Mouse (Mus musculus): ENCODE data around the gene Kmt2c. TPM values are rescaled to one million over a fixed set of nuclear protein-coding genes. Genes with fewer than 3 reads are reported as not detected.

The Kmt2c gene
- polyA plus RNA-seq (2015; fragmentation: Nextera tagmentation; extraction: Ambion mirVana) = 10.0 and 13.0 TPM in 2 replicates

DNA sequence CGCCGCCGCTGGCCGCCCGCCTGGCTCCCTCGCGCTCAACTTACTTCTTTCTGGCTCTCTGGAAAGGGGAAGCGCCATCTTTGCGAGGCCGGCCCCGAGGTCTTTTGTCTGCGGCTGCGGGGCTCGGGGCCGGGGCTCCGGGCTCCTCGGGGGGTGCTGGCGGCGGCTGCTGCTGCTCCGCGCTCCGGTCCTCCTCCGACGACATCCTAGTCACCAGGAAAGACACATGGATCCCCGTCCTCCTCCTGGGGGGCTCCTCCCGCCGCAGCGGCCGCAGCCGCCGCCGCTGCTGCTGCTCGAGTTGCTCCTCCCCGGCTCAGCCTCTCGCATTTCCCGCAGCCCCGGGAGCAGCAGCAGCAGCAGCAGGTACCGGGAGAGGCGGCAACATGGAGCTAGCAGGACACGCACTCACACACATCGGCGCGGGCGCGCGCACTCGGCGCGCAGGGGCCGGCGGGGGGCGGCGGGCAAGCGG lies at the start of gene Kmt2c:
Gene Kmt2c, minus strand, starts transcription at position 438 of the 475 bp plus-strand sequence.
- H3K27me3 ChIP-seq (ENCODE audit: insufficient read depth, low read length) = no peaks in the 10 kb centered on the region
- under 1% methylated on average over 46 of the region's 54 CpGs for WGBS
- ATAC-seq (ENCODE audit: low FRiP score, low TSS enrichment) = no peak; the same call in 1 of the 2 replicates
- peak within 1 kb of the TSS; percentile 94 for H3K9ac ChIP-seq (replicated peaks; ENCODE audit: low read length)
- peaks cover 14% of the 10 kb centered on the region for H3K4me1 ChIP-seq (ENCODE audit: insufficient read depth, low read length)
- H3K4me3 ChIP-seq (ENCODE audit: low read length) = peak within 1 kb of the TSS; percentile 69
- H3K27ac ChIP-seq (ENCODE audit: low read length) = peak within 1 kb of the TSS; percentile 99
- H3K36me3 ChIP-seq (ENCODE audit: insufficient read depth, low read length) = no peaks in the 10 kb centered on the region
- peak within 1 kb of the TSS; percentile 73 for H3K4me2 ChIP-seq (replicated peaks; ENCODE audit: low read depth, low read length)
- no peaks in the 10 kb centered on the region for H3K9me3 ChIP-seq (ENCODE audit: low read length)

GRCm38 (mm10) chr5:25546912-25547311 lies 48.3 kb upstream of the Kmt2c start:
- Histone ChIP-seq H3K4me2 (replicated peaks; ENCODE audit: low read depth, low read length) (no peak overlapping the region), H3K27me3 (ENCODE audit: insufficient read depth, low read length) (no peaks in the 10 kb centered on the region), H3K27ac (ENCODE audit: low read length) (no peak overlapping the region), H3K4me1 (ENCODE audit: insufficient read depth, low read length) (no peaks in the 10 kb centered on the region), H3K9ac (replicated peaks; ENCODE audit: low read length) (no peak overlapping the region), H3K9me3 (ENCODE audit: low read length) (0 out of 2 replicates have a peak, but pooled peaks cover 3% of the 10 kb centered on the region), H3K36me3 (ENCODE audit: insufficient read depth, low read length) (no peaks in the 10 kb centered on the region), H3K4me3 (ENCODE audit: low read length) (no peak overlapping the region)
- no peak; the same call in 1 of the 2 replicates for ATAC-seq (ENCODE audit: low FRiP score, low TSS enrichment)
- WGBS = 92% methylated on average over 2 of the region's 2 CpGs

- Histone ChIP-seq H3K36me3 (ENCODE audit: insufficient read depth, low read length) (no peaks in the 10 kb centered on the region), H3K4me1 (ENCODE audit: insufficient read depth, low read length) (no peaks in the 10 kb centered on the region), H3K27me3 (ENCODE audit: insufficient read depth, low read length) (no peaks in the 10 kb centered on the region), H3K27ac (ENCODE audit: low read length) (no peak overlapping the region), H3K9ac (replicated peaks; ENCODE audit: low read length) (no peak overlapping the region), H3K9me3 (ENCODE audit: low read length) (0 out of 2 replicates have a peak, but pooled peaks cover 3% of the 10 kb centered on the region), H3K4me2 (replicated peaks; ENCODE audit: low read depth, low read length) (no peak overlapping the region), H3K4me3 (ENCODE audit: low read length) (no peak overlapping the region)
- 70% methylated on average over 5 of the region's 5 CpGs for WGBS
- no peak for ATAC-seq (ENCODE audit: low FRiP score, low TSS enrichment)
Observed at GRCm38 (mm10) chr5:25544566-25544965, 46.0 kb upstream of the Kmt2c start.

DNA sequence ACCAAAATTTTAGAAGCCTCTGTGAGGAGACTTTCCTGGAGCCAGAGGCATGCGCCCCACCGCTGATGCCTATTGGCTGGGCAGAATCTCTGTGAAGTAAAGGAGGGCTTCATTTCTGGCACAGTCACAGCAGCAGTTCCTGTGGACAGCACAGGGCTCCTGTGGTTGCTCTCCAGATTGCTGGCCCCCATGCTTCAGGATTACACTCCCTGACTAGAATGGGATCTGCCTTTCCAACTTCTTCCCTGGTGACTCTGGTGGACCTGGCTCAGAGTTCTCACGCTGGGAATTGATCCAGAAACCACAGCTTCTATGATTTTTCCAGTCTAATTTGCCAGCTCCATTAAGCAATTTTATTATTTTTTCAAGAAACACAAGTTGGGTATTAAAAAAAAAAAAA lies 45.5 kb upstream of the Kmt2c start:
- no peak overlapping the region for H3K27ac ChIP-seq (ENCODE audit: low read length)
- H3K36me3 ChIP-seq (ENCODE audit: insufficient read depth, low read length) = no peaks in the 10 kb centered on the region
- no peak overlapping the region for H3K4me3 ChIP-seq (ENCODE audit: low read length)
- no peak overlapping the region for H3K9ac ChIP-seq (replicated peaks; ENCODE audit: low read length)
- no peak for ATAC-seq (ENCODE audit: low FRiP score, low TSS enrichment)
- H3K4me2 ChIP-seq (replicated peaks; ENCODE audit: low read depth, low read length) = no peak overlapping the region
- H3K27me3 ChIP-seq (ENCODE audit: insufficient read depth, low read length) = no peaks in the 10 kb centered on the region
- H3K9me3 ChIP-seq (ENCODE audit: low read length) = 0 out of 2 replicates have a peak, but pooled peaks cover 3% of the 10 kb centered on the region
- WGBS = 88% methylated on average over 3 of the region's 3 CpGs
- H3K4me1 ChIP-seq (ENCODE audit: insufficient read depth, low read length) = no peaks in the 10 kb centered on the region

DNA sequence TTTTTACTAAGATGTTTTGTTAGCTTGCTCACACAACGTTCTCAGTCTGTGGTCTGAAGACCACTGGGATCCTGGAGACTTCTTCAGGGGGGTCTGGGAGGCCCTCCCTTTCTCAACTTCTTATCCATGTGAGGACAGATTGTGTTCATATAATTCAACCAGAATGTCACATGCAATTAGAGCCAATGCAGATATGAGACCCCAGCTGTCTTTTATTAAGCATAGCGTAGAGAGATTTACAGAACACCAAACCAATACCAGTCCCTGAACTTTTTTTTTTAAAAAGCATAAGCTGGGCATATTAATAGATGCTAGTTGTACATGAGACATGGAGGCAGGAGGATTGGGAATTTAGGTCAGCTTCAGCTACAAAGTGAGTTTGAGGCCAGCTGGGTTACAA lies 43.1 kb upstream of the Kmt2c start:
- Histone ChIP-seq H3K27me3 (ENCODE audit: insufficient read depth, low read length) (no peaks in the 10 kb centered on the region), H3K4me3 (ENCODE audit: low read length) (no peak overlapping the region), H3K9ac (replicated peaks; ENCODE audit: low read length) (no peak overlapping the region), H3K9me3 (ENCODE audit: low read length) (no peaks in the 10 kb centered on the region), H3K4me1 (ENCODE audit: insufficient read depth, low read length) (no peaks in the 10 kb centered on the region), H3K4me2 (replicated peaks; ENCODE audit: low read depth, low read length) (no peak overlapping the region), H3K36me3 (ENCODE audit: insufficient read depth, low read length) (no peaks in the 10 kb centered on the region), H3K27ac (ENCODE audit: low read length) (no peak overlapping the region)
- WGBS = 70% methylated on average over 2 of the region's 2 CpGs
- no peak for ATAC-seq (ENCODE audit: low FRiP score, low TSS enrichment)

DNA sequence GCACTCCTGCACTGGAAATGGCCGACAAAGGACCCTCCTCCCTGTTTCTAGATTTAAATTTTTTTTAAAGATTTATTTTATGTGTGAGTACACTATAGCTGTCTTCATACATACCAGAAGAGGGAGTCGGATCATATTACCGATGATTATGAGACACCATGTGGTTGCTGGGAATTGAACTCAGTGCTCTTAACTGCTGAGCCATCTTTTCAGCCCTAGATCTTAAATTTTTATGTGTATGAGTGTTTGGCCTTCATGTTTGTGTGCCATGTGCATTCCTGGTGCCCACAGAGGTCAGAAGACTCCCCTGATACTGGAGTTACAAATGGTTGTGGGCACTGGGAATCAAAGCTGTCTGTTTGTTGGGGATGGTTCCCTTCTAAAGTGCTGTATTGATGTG lies 42.3 kb upstream of the Kmt2c start:
- no peak overlapping the region for H3K9ac ChIP-seq (replicated peaks; ENCODE audit: low read length)
- H3K27ac ChIP-seq (ENCODE audit: low read length) = no peak overlapping the region
- H3K4me3 ChIP-seq (ENCODE audit: low read length) = no peak overlapping the region
- no peaks in the 10 kb centered on the region for H3K27me3 ChIP-seq (ENCODE audit: insufficient read depth, low read length)
- H3K4me2 ChIP-seq (replicated peaks; ENCODE audit: low read depth, low read length) = no peak overlapping the region
- H3K4me1 ChIP-seq (ENCODE audit: insufficient read depth, low read length) = no peaks in the 10 kb centered on the region
- ATAC-seq (ENCODE audit: low FRiP score, low TSS enrichment) = no peak
- WGBS = 73% methylated on average over 3 of the region's 3 CpGs
- no peaks in the 10 kb centered on the region for H3K36me3 ChIP-seq (ENCODE audit: insufficient read depth, low read length)
- H3K9me3 ChIP-seq (ENCODE audit: low read length) = no peaks in the 10 kb centered on the region

DNA sequence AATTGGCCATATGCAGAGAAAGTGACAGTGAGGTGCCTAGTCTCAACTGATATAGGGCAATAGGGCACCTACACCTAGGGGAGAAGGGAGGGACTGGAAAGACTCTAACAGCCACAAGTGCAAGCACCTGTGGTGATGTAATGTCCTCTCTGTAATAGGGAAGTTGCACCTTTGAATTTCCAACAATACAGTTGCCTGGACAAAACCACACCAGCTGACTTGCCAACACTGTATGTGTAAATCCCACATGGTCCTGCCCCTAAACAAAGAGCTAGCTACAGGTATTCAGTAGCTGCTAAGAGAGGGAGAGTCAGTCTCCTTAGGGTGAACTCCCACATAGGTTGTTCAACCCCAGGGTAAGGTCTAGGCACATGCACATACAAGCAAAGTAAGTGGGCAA lies 41.8 kb upstream of the Kmt2c start:
- Histone ChIP-seq H3K4me2 (replicated peaks; ENCODE audit: low read depth, low read length) (no peak overlapping the region), H3K4me3 (ENCODE audit: low read length) (no peak overlapping the region), H3K27ac (ENCODE audit: low read length) (no peak overlapping the region), H3K4me1 (ENCODE audit: insufficient read depth, low read length) (no peaks in the 10 kb centered on the region), H3K9me3 (ENCODE audit: low read length) (no peaks in the 10 kb centered on the region), H3K9ac (replicated peaks; ENCODE audit: low read length) (no peak overlapping the region), H3K36me3 (ENCODE audit: insufficient read depth, low read length) (no peaks in the 10 kb centered on the region), H3K27me3 (ENCODE audit: insufficient read depth, low read length) (no peaks in the 10 kb centered on the region)
- no peak for ATAC-seq (ENCODE audit: low FRiP score, low TSS enrichment)

DNA sequence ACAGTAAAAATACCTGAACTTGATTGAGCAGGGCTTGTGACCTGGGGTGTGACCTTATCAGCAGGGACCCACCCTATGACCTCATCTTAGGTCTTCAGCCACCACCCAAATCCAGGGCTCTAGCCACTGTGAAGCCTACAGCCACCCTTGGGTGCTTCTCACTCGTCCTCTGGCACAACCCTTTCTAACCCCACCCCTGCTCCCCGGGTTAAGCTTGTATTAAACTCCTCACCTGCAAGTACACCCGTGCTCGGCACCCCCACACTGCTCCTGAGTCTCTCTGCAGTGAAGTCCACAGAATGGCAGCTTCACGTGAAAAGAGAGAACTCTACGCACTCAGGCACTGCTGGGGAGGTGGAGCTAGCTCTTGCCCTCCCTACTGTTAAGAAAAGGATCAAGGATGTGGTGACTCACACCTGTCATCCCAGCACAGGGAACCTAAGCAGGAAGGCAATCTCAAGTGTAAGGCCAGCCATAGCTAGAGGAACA lies 38.4 kb upstream of the Kmt2c start:
- WGBS = 54% methylated on average over 6 of the region's 6 CpGs
- Histone ChIP-seq H3K4me3 (ENCODE audit: low read length) (no peak overlapping the region), H3K36me3 (ENCODE audit: insufficient read depth, low read length) (no peaks in the 10 kb centered on the region), H3K4me1 (ENCODE audit: insufficient read depth, low read length) (no peaks in the 10 kb centered on the region), H3K9me3 (ENCODE audit: low read length) (no peaks in the 10 kb centered on the region), H3K4me2 (replicated peaks; ENCODE audit: low read depth, low read length) (no peak overlapping the region), H3K27ac (ENCODE audit: low read length) (no peak overlapping the region), H3K27me3 (ENCODE audit: insufficient read depth, low read length) (no peaks in the 10 kb centered on the region), H3K9ac (replicated peaks; ENCODE audit: low read length) (no peak overlapping the region)
- no peak for ATAC-seq (ENCODE audit: low FRiP score, low TSS enrichment)

DNA sequence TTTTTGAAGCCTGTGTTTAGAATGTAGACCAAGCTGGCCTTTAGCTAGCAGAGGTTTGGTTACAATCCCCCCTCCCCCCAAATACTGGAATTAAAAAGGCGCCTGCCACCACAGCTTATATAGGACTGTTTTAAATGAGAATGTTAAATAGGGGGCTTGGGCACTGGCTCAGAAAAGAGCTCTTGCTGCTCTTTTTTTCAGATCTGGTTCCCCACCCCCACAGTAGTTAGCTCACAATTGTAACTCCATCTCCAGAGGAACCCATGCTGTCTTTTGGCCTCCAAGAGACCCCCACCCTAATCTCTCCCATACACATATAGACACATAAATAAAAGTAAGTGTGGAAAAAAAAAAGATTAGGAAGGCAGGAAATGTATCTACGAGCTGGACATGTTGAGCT lies 37.9 kb upstream of the Kmt2c start:
- Histone ChIP-seq H3K9me3 (ENCODE audit: low read length) (no peaks in the 10 kb centered on the region), H3K4me1 (ENCODE audit: insufficient read depth, low read length) (no peaks in the 10 kb centered on the region), H3K9ac (replicated peaks; ENCODE audit: low read length) (no peak overlapping the region), H3K36me3 (ENCODE audit: insufficient read depth, low read length) (no peaks in the 10 kb centered on the region), H3K27ac (ENCODE audit: low read length) (no peak overlapping the region), H3K27me3 (ENCODE audit: insufficient read depth, low read length) (no peaks in the 10 kb centered on the region), H3K4me3 (ENCODE audit: low read length) (no peak overlapping the region), H3K4me2 (replicated peaks; ENCODE audit: low read depth, low read length) (no peak overlapping the region)
- WGBS = 72% methylated on average over 2 of the region's 2 CpGs
- no peak for ATAC-seq (ENCODE audit: low FRiP score, low TSS enrichment)

- WGBS = 90% methylated on average over 2 of the region's 2 CpGs
- Histone ChIP-seq H3K27me3 (ENCODE audit: insufficient read depth, low read length) (no peaks in the 10 kb centered on the region), H3K27ac (ENCODE audit: low read length) (no peak overlapping the region), H3K9me3 (ENCODE audit: low read length) (no peaks in the 10 kb centered on the region), H3K9ac (replicated peaks; ENCODE audit: low read length) (no peak overlapping the region), H3K4me1 (ENCODE audit: insufficient read depth, low read length) (0 out of 2 replicates have a peak, but pooled peaks cover 2% of the 10 kb centered on the region), H3K4me2 (replicated peaks; ENCODE audit: low read depth, low read length) (no peak overlapping the region), H3K36me3 (ENCODE audit: insufficient read depth, low read length) (no peaks in the 10 kb centered on the region), H3K4me3 (ENCODE audit: low read length) (no peak overlapping the region)
- ATAC-seq (ENCODE audit: low FRiP score, low TSS enrichment) = no peak
Observed at GRCm38 (mm10) chr5:25535566-25535965, 37.0 kb upstream of the Kmt2c start.
